Mouse (Mus musculus) limb, embryonic 12.5 days (tissue): ENCODE data around the gene Rtn4rl1. TPM values are rescaled to one million over a fixed set of nuclear protein-coding genes. Genes with fewer than 3 reads are reported as not detected.

Experiments used
- ATAC-seq: fragments of 200-750 bp; cut with Nextera tagmentation; 2 replicates; pipeline ENCODE4 v1.8.0; 2017; ENCODE audit warnings: low read depth, moderate TSS enrichment; ENCODE audit not compliant: insufficient number of reproducible peaks, insufficient read depth, low FRiP score, low TSS enrichment
- H3K27ac ChIP-seq: fragments of 300-500 bp; sonication (generic); 2 replicates; pipeline ENCODE4 v1.5.1; 2016; ENCODE audit warnings: mild to moderate bottlenecking, moderate library complexity
- H3K27me3 ChIP-seq: fragments of 300-500 bp; sonication (generic); 2 replicates; pipeline ENCODE4 v1.6.1; 2016; ENCODE audit warnings: mild to moderate bottlenecking, moderate library complexity
- H3K36me3 ChIP-seq: fragments of 300-500 bp; sonication (generic); 2 replicates; pipeline ENCODE4 v1.6.1; 2016; ENCODE audit warnings: mild to moderate bottlenecking, moderate library complexity
- H3K4me1 ChIP-seq: fragments of 300-500 bp; sonication (generic); replicated peaks from 2 replicates; pipeline ENCODE4 v1.6.1; 2016
- H3K4me2 ChIP-seq: fragments of 300-500 bp; sonication (generic); 2 replicates; pipeline ENCODE4 v1.6.1; 2016; ENCODE audit warnings: mild to moderate bottlenecking, moderate library complexity
- H3K4me3 ChIP-seq: fragments of 300-500 bp; sonication (generic); replicated peaks from 2 replicates; pipeline ENCODE4 v1.5.1; 2016; ENCODE audit warnings: mild to moderate bottlenecking
- H3K9ac ChIP-seq: fragments of 300-500 bp; sonication (generic); replicated peaks from 2 replicates; pipeline ENCODE4 v1.6.1; 2016; ENCODE audit warnings: mild to moderate bottlenecking, moderate library complexity
- H3K9me3 ChIP-seq: fragments of 300-500 bp; sonication (generic); 2 replicates; pipeline ENCODE4 v1.6.1; 2016; ENCODE audit warnings: mild to moderate bottlenecking, moderate library complexity
- WGBS: fragments of 180-500 bp; shearing (Covaris S2); methylation state at CpG from one replicate; pipeline ENCODE4 v1.1.7; 2016; 5-methylcytosine and 5-hydroxymethylcytosine counted together
- polyA plus RNA-seq: library from polyadenylated mRNA; unstranded; fragments of >200 nt; fragmentation: Nextera tagmentation; extraction: Ambion mirVana; gene quantifications from 2 replicates; pipeline ENCODE4 v1.2.1, GENCODE M21; 2016

The Rtn4rl1 gene
- polyA plus RNA-seq, 1 experiment from 2014 or later: 1.5 TPM

- Histone ChIP-seq H3K27ac (peak overlapping the region; percentile 88), H3K9ac (peak overlapping the region; percentile 82), H3K36me3 (peaks cover 60% of the 10 kb centered on the region), H3K9me3 (no peaks in the 10 kb centered on the region), H3K27me3 (peaks cover 86% of the 10 kb centered on the region), H3K4me3 (peak overlapping the region; percentile 73), H3K4me2 (peak overlapping the region; percentile 91), H3K4me1 (peaks cover 67% of the 10 kb centered on the region)
- 3% methylated on average over 55 of the region's 55 CpGs for WGBS
- ATAC-seq: no peak
These were observed 27.3 kb upstream of the Rtn4rl1 start for GRCm38 (mm10) chr11:75166193-75166842.

- Histone ChIP-seq H3K4me3 (peak overlapping the region; percentile 73), H3K27me3 (peaks cover 93% of the 10 kb centered on the region), H3K9me3 (no peaks in the 10 kb centered on the region), H3K27ac (peak overlapping the region; percentile 88), H3K36me3 (peaks cover 53% of the 10 kb centered on the region), H3K9ac (peak overlapping the region; percentile 82), H3K4me1 (peaks cover 71% of the 10 kb centered on the region), H3K4me2 (peak overlapping the region; percentile 91)
- no peak for ATAC-seq
- 3% methylated on average over 68 of the region's 68 CpGs for WGBS
These were observed 26.5 kb upstream of the Rtn4rl1 start for GRCm38 (mm10) chr11:75166861-75167642.

GRCm38 (mm10) chr11:75167643-75168589 lies 25.7 kb upstream of the Rtn4rl1 start:
- Histone ChIP-seq H3K27ac (peak overlapping the region; percentile 88), H3K36me3 (peaks cover 45% of the 10 kb centered on the region), H3K9ac (peak overlapping the region; percentile 82), H3K4me1 (peaks cover 78% of the 10 kb centered on the region), H3K27me3 (peaks cover 100% of the 10 kb centered on the region), H3K4me3 (peak overlapping the region; percentile 73), H3K9me3 (no peaks in the 10 kb centered on the region), H3K4me2 (peak overlapping the region; percentile 91)
- WGBS: 3% methylated on average over 55 of the region's 63 CpGs
- no peak for ATAC-seq

DNA sequence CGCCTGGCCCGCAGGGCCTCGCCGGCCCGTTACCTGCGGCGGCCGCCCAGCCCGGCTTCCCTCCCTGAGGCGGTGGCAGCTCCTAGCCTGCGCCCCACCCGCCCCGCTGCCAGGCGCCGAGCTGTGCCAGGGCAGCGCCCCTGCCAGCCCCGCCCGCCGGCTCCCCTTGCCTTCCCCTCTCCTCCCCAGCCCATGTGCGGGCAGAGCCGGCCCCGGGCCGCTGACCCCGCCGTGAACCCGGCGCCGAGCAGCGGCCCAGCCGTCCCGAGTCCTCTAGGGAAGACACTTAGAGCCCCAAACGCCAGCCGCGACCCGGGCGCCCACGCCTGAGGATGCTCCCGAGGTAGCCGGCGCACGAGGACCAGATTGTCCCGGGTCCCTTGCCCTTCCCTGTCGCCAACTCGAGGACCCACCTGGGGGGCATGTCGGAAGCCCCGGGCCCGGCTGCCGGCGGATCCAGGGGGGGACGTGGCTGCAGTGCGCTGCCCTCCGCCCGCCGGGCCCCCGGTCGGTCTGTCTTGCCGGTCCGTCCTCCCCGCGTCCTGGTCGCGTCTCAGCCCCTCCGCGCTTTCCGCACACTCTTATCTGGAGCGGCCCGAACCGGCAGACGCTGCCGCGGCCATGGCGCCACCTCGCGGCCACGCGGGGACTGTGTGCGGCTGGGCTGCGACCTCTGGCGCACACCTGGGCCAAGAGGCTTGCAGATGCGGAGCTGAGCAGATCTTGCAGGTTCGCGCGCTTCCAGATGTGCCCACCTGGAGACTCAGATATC lies 24.8 kb upstream of the Rtn4rl1 start:
- H3K27ac ChIP-seq: peak overlapping the region; percentile 88
- H3K36me3 ChIP-seq: peaks cover 36% of the 10 kb centered on the region
- peaks cover 79% of the 10 kb centered on the region for H3K4me1 ChIP-seq
- H3K4me3 ChIP-seq: peak overlapping the region; percentile 73
- peak overlapping the region; percentile 91 for H3K4me2 ChIP-seq
- peaks cover 99% of the 10 kb centered on the region for H3K27me3 ChIP-seq
- H3K9me3 ChIP-seq: no peaks in the 10 kb centered on the region
- H3K9ac ChIP-seq: peak overlapping the region; percentile 82
- under 1% methylated on average over 83 of the region's 83 CpGs for WGBS
- ATAC-seq: peak; percentile 35

- no peaks in the 10 kb centered on the region for H3K9me3 ChIP-seq
- H3K36me3 ChIP-seq: peaks cover 28% of the 10 kb centered on the region
- peaks cover 80% of the 10 kb centered on the region for H3K4me1 ChIP-seq
- peak within 1 kb of the TSS; percentile 91 for H3K4me2 ChIP-seq
- H3K9ac ChIP-seq: peak within 1 kb of the TSS; percentile 82
- peak within 1 kb of the TSS; percentile 88 for H3K27ac ChIP-seq
- peaks cover 96% of the 10 kb centered on the region for H3K27me3 ChIP-seq
- 5% methylated on average over 23 of the region's 23 CpGs for WGBS
- H3K4me3 ChIP-seq: peak within 1 kb of the TSS; percentile 73
- ATAC-seq: no peak
These were observed 24.0 kb upstream of the Rtn4rl1 start, which contains the start of gene Hic1 for GRCm38 (mm10) chr11:75169405-75170080. Gene Hic1, minus strand, starts transcription at chr11:75169519.

DNA sequence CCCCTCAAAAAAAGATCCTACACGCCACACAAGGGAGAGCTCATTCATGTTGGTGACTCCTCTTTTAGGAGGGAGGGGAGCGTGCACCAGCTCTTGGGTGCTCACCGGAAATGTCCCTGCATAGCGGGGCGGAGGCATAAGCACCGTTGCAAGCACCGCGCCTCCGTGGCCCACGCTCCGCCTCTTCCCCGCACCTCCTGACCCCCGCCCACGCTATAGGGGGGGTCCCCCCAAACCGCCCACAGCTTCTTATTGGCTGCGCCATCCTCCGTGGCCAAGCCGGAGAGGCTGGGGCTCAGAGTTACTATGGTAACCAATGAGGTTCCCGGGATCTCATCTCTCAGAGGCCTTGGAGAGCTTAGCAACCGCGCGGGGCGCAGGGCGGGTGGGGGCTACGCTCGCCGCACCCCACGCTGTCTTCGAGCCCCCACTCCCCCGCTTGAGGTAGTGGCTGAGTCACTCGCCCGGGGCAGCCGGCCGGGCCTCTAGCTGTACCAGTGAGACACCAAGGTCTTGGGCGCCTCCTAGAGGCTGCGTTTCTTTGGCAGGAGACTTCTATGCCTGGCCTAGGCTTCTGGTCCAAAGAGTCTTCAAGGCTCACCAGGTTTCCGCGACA lies 23.3 kb upstream of the Rtn4rl1 start:
- Histone ChIP-seq H3K36me3 (peaks cover 21% of the 10 kb centered on the region), H3K4me2 (peak overlapping the region; percentile 91), H3K9me3 (no peaks in the 10 kb centered on the region), H3K4me1 (peaks cover 76% of the 10 kb centered on the region), H3K4me3 (peak overlapping the region; percentile 73), H3K27ac (no peak overlapping the region), H3K27me3 (peaks cover 89% of the 10 kb centered on the region), H3K9ac (peak overlapping the region; percentile 31; the same call in 1 of the 2 replicates)
- peak; percentile 49 for ATAC-seq
- under 1% methylated on average over 38 of the region's 38 CpGs for WGBS

DNA sequence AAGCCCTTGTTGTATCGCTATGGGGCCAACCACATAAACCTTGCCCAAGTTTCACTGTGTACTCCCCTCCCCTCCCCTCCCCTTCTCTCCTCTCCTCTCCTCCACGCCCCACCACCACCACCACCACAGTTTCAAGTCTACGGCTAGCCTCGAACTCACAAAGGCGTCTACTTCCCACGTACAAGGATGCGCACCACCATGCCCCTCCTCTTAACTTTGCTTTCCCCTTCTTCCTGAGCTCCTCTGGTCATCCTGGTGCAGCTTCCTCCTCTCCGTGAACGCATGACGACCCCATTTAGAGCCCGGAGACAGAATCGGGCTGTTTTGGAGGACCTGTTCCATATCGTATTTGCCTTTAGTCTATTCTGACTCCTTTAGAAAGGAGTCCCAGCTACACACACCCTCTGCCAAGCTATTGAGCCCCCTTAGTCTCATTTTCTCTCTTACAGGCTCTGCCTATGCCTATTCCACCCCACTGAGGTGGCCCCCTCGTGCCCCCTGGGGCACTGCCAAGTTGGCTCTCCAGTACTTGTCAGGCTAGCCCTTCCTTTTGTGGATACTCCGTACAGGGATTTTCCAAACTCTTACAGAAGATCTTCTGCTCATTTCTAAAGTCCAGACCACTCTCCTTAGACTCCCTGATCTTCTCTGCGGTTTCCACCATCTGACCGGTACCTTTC lies 22.3 kb upstream of the Rtn4rl1 start:
- Histone ChIP-seq H3K9me3 (no peaks in the 10 kb centered on the region), H3K27ac (no peak overlapping the region), H3K9ac (no peak overlapping the region), H3K4me3 (peak overlapping the region; percentile 73), H3K36me3 (peaks cover 11% of the 10 kb centered on the region; the same call in 1 of the 2 replicates), H3K27me3 (peaks cover 81% of the 10 kb centered on the region), H3K4me1 (peaks cover 67% of the 10 kb centered on the region), H3K4me2 (peak overlapping the region; percentile 91)
- WGBS: 10% methylated on average over 17 of the region's 17 CpGs
- no peak for ATAC-seq

- ATAC-seq: no peak
- peaks cover 56% of the 10 kb centered on the region for H3K4me1 ChIP-seq
- under 1% methylated on average over 74 of the region's 75 CpGs for WGBS
These were observed 21.2 kb upstream of the Rtn4rl1 start for GRCm38 (mm10) chr11:75172151-75173094.

More at GRCm38 (mm10) chr11:75172151-75173094, 21.2 kb upstream of the Rtn4rl1 start:
- H3K9me3 ChIP-seq: no peaks in the 10 kb centered on the region
- peak overlapping the region; percentile 40 for H3K9ac ChIP-seq
- H3K4me3 ChIP-seq: peak overlapping the region; percentile 73
- no peak overlapping the region for H3K27ac ChIP-seq
- H3K4me2 ChIP-seq: peak overlapping the region; percentile 84
- H3K27me3 ChIP-seq: peaks cover 70% of the 10 kb centered on the region
- H3K36me3 ChIP-seq: peaks cover 10% of the 10 kb centered on the region
